Mouse (Mus musculus) mature B cell (primary cell): ENCODE results near the gene Cd5.

Source experiments
- in situ Hi-C: fragments of 300-500 bp; cut with MboI; formaldehyde crosslinking; loops from 2 replicates; pipeline ENCODE4 v1.14.3; 2019

The Cd5 gene

GRCm38 (mm10) chr19:10702125-10702524, 36.7 kb downstream of the Cd5 start:
- in situ Hi-C loops: no loop called here

- in situ Hi-C loops: no loop called here
Observed at GRCm38 (mm10) chr19:10701013-10701726, 37.6 kb downstream of the Cd5 start.

- in situ Hi-C loops: no loop called here
Observed at GRCm38 (mm10) chr19:10699851-10700250, 39.0 kb downstream of the Cd5 start.

GRCm38 (mm10) chr19:10698131-10698991, 40.4 kb downstream of the Cd5 start:
- in situ Hi-C loops: no loop called here

GRCm38 (mm10) chr19:10695801-10696200, 43.0 kb downstream of the Cd5 start:
- in situ Hi-C loops: no loop called here

GRCm38 (mm10) chr19:10693926-10694682, 44.7 kb downstream of the Cd5 start:
- in situ Hi-C loops: no loop called here

- in situ Hi-C loops: no loop called here
Observed at GRCm38 (mm10) chr19:10692361-10692760, 46.4 kb downstream of the Cd5 start.

GRCm38 (mm10) chr19:10691660-10692059, 47.1 kb downstream of the Cd5 start:
- in situ Hi-C loops: no loop called here

- in situ Hi-C loops: no loop called here
Observed at GRCm38 (mm10) chr19:10691121-10691520, 47.7 kb downstream of the Cd5 start.

- in situ Hi-C loops: no loop called here
Observed at GRCm38 (mm10) chr19:10690336-10690735, 48.5 kb downstream of the Cd5 start.

- in situ Hi-C loops: no loop called here
Observed at GRCm38 (mm10) chr19:10689470-10690166, 49.2 kb downstream of the Cd5 start.

GRCm38 (mm10) chr19:10688537-10689352, 50.1 kb downstream of the Cd5 start, which contains the start of gene Vps37c:
Vps37c (plus strand) TSS chr19:10688735.
- in situ Hi-C loops: no loop called here

GRCm38 (mm10) chr19:10685727-10686126, 53.1 kb downstream of the Cd5 start:
- in situ Hi-C loops: no loop called here

- in situ Hi-C loops: no loop called here
Observed at GRCm38 (mm10) chr19:10685081-10685480, 53.7 kb downstream of the Cd5 start.

- in situ Hi-C loops: no loop called here
Observed at GRCm38 (mm10) chr19:10681571-10681970, 57.2 kb downstream of the Cd5 start.

GRCm38 (mm10) chr19:10678772-10679067, 60.1 kb downstream of the Cd5 start:
- in situ Hi-C loops: no loop called here

- in situ Hi-C loops: no loop called here
Observed at GRCm38 (mm10) chr19:10677915-10678771, 60.7 kb downstream of the Cd5 start, which contains the start of gene Pga5. Pga5 (minus strand) TSS chr19:10678071.

GRCm38 (mm10) chr19:10676656-10677055, 62.1 kb downstream of the Cd5 start:
- in situ Hi-C loops: no loop called here

GRCm38 (mm10) chr19:10673275-10673674, 65.5 kb downstream of the Cd5 start:
- in situ Hi-C loops: no loop called here

- in situ Hi-C loops: no loop called here
Observed at GRCm38 (mm10) chr19:10671854-10672417, 66.9 kb downstream of the Cd5 start.
